Mouse (Mus musculus): ENCODE data around the gene Atp13a3. TPM values are rescaled to one million over a fixed set of nuclear protein-coding genes. Genes with fewer than 3 reads are reported as not detected.

The Atp13a3 gene
- polyA plus RNA-seq, 1 experiment from 2014 or later: 17.8 TPM

GRCm38 (mm10) chr16:30275558-30276340 is 130.0 kb downstream of the Atp13a3 start:
- Histone ChIP-seq H3K4me1 (replicated peaks) (peaks cover 20% of the 10 kb centered on the region; the same call in 1 of the 2 replicates), H3K4me2 (no peak overlapping the region), H3K36me3 (no peaks in the 10 kb centered on the region), H3K9me3 (replicated peaks) (no peaks in the 10 kb centered on the region), H3K27me3 (replicated peaks) (no peaks in the 10 kb centered on the region; the same call in 1 of the 2 replicates), H3K9ac (no peak overlapping the region), H3K27ac (ENCODE audit: poor library complexity, severe bottlenecking) (no peak overlapping the region), H3K4me3 (no peak overlapping the region)
- no peak for ATAC-seq (ENCODE audit: insufficient number of reproducible peaks, low FRiP score)
- WGBS: 72% methylated on average over 15 of the region's 15 CpGs

GRCm38 (mm10) chr16:30273065-30273464 is 132.7 kb downstream of the Atp13a3 start:
- Histone ChIP-seq H3K27me3 (replicated peaks) (no peaks in the 10 kb centered on the region; the same call in 1 of the 2 replicates), H3K4me3 (no peak overlapping the region), H3K9me3 (replicated peaks) (no peaks in the 10 kb centered on the region), H3K27ac (ENCODE audit: poor library complexity, severe bottlenecking) (no peak overlapping the region), H3K36me3 (no peaks in the 10 kb centered on the region), H3K4me2 (no peak overlapping the region), H3K9ac (no peak overlapping the region), H3K4me1 (replicated peaks) (0 out of 2 replicates have a peak, but pooled peaks cover 16% of the 10 kb centered on the region)
- 88% methylated on average over 8 of the region's 8 CpGs for WGBS
- ATAC-seq (ENCODE audit: insufficient number of reproducible peaks, low FRiP score): no peak

GRCm38 (mm10) chr16:30271941-30272595 is 133.7 kb downstream of the Atp13a3 start:
- no peak for ATAC-seq (ENCODE audit: insufficient number of reproducible peaks, low FRiP score)
- no peak overlapping the region for H3K27ac ChIP-seq (ENCODE audit: poor library complexity, severe bottlenecking)
- WGBS: 71% methylated on average over 6 of the region's 6 CpGs

GRCm38 (mm10) chr16:30271223-30271761 is 134.5 kb downstream of the Atp13a3 start:
- WGBS: 35% methylated on average over 8 of the region's 8 CpGs
- Histone ChIP-seq H3K4me1 (replicated peaks) (0 out of 2 replicates have a peak, but pooled peaks cover 16% of the 10 kb centered on the region), H3K27me3 (replicated peaks) (no peaks in the 10 kb centered on the region), H3K27ac (ENCODE audit: poor library complexity, severe bottlenecking) (no peak overlapping the region), H3K9me3 (replicated peaks) (no peaks in the 10 kb centered on the region), H3K4me2 (no peak overlapping the region), H3K9ac (no peak overlapping the region), H3K36me3 (no peaks in the 10 kb centered on the region), H3K4me3 (no peak overlapping the region)
- ATAC-seq (ENCODE audit: insufficient number of reproducible peaks, low FRiP score): no peak

More at GRCm38 (mm10) chr16:30271941-30272595, 133.7 kb downstream of the Atp13a3 start:
- Histone ChIP-seq H3K27me3 (replicated peaks) (no peaks in the 10 kb centered on the region), H3K4me3 (no peak overlapping the region), H3K4me2 (no peak overlapping the region), H3K4me1 (replicated peaks) (0 out of 2 replicates have a peak, but pooled peaks cover 16% of the 10 kb centered on the region), H3K9me3 (replicated peaks) (no peaks in the 10 kb centered on the region), H3K9ac (no peak overlapping the region), H3K36me3 (no peaks in the 10 kb centered on the region)

- ATAC-seq (ENCODE audit: insufficient number of reproducible peaks, low FRiP score): no peak
- Histone ChIP-seq H3K36me3 (no peaks in the 10 kb centered on the region), H3K9ac (no peak within 1 kb of the TSS), H3K4me3 (no peak within 1 kb of the TSS), H3K9me3 (replicated peaks) (no peaks in the 10 kb centered on the region), H3K4me1 (replicated peaks) (peaks cover 13% of the 10 kb centered on the region), H3K4me2 (no peak within 1 kb of the TSS), H3K27ac (ENCODE audit: poor library complexity, severe bottlenecking) (no peak within 1 kb of the TSS), H3K27me3 (replicated peaks) (0 out of 2 replicates have a peak, but pooled peaks cover 2% of the 10 kb centered on the region)
- WGBS: 58% methylated on average over 5 of the region's 5 CpGs
Observed at GRCm38 (mm10) chr16:30267359-30267758, 138.4 kb downstream of the Atp13a3 start, which contains the start of gene Cpn2. Cpn2 (minus strand) TSS chr16:30267499.

GRCm38 (mm10) chr16:30266561-30266960 is 139.2 kb downstream of the Atp13a3 start:
- no peak overlapping the region for H3K27ac ChIP-seq (ENCODE audit: poor library complexity, severe bottlenecking)
- H3K27me3 ChIP-seq (replicated peaks): 0 out of 2 replicates have a peak, but pooled peaks cover 2% of the 10 kb centered on the region
- peaks cover 13% of the 10 kb centered on the region for H3K4me1 ChIP-seq (replicated peaks)
- H3K4me3 ChIP-seq: no peak overlapping the region
- no peak for ATAC-seq (ENCODE audit: insufficient number of reproducible peaks, low FRiP score)
- 80% methylated on average over 5 of the region's 5 CpGs for WGBS
- no peak overlapping the region for H3K4me2 ChIP-seq
- H3K36me3 ChIP-seq: no peaks in the 10 kb centered on the region
- no peak overlapping the region for H3K9ac ChIP-seq
- no peaks in the 10 kb centered on the region for H3K9me3 ChIP-seq (replicated peaks)

GRCm38 (mm10) chr16:30265611-30266010 is 140.2 kb downstream of the Atp13a3 start:
- peaks cover 8% of the 10 kb centered on the region for H3K4me1 ChIP-seq (replicated peaks)
- ATAC-seq (ENCODE audit: insufficient number of reproducible peaks, low FRiP score): no peak
- no peak overlapping the region for H3K4me3 ChIP-seq
- 0 out of 2 replicates have a peak, but pooled peaks cover 2% of the 10 kb centered on the region for H3K27me3 ChIP-seq (replicated peaks)
- H3K27ac ChIP-seq (ENCODE audit: poor library complexity, severe bottlenecking): peak overlapping the region; percentile 41; the same call in 1 of the 2 replicates
- no peak overlapping the region for H3K9ac ChIP-seq
- no peak overlapping the region for H3K4me2 ChIP-seq
- no peaks in the 10 kb centered on the region for H3K36me3 ChIP-seq
- 56% methylated on average over 4 of the region's 4 CpGs for WGBS
- no peaks in the 10 kb centered on the region for H3K9me3 ChIP-seq (replicated peaks)

GRCm38 (mm10) chr16:30263156-30263555 is 142.6 kb downstream of the Atp13a3 start:
- Histone ChIP-seq H3K9me3 (replicated peaks) (no peaks in the 10 kb centered on the region), H3K4me2 (no peak overlapping the region), H3K27ac (ENCODE audit: poor library complexity, severe bottlenecking) (no peak overlapping the region), H3K27me3 (replicated peaks) (0 out of 2 replicates have a peak, but pooled peaks cover 2% of the 10 kb centered on the region), H3K4me3 (no peak overlapping the region), H3K36me3 (no peaks in the 10 kb centered on the region), H3K4me1 (replicated peaks) (peaks cover 16% of the 10 kb centered on the region), H3K9ac (no peak overlapping the region)
- ATAC-seq (ENCODE audit: insufficient number of reproducible peaks, low FRiP score): no peak
- WGBS: 72% methylated on average over 4 of the region's 4 CpGs

- Histone ChIP-seq H3K9ac (no peak overlapping the region), H3K9me3 (replicated peaks) (no peaks in the 10 kb centered on the region), H3K27me3 (replicated peaks) (0 out of 2 replicates have a peak, but pooled peaks cover 2% of the 10 kb centered on the region), H3K4me1 (replicated peaks) (peaks cover 16% of the 10 kb centered on the region), H3K4me2 (no peak overlapping the region), H3K4me3 (no peak overlapping the region), H3K36me3 (no peaks in the 10 kb centered on the region), H3K27ac (ENCODE audit: poor library complexity, severe bottlenecking) (no peak overlapping the region)
- ATAC-seq (ENCODE audit: insufficient number of reproducible peaks, low FRiP score): no peak
- WGBS: 1% methylated on average over 2 of the region's 2 CpGs
Observed at GRCm38 (mm10) chr16:30262664-30263063, 143.1 kb downstream of the Atp13a3 start.
